Mouse (Mus musculus): Measurements from ENCODE around the gene Akr1e1. TPM values are rescaled to one million over a fixed set of nuclear protein-coding genes. Genes with fewer than 3 reads are reported as not detected.
"Not testable (repeated sequence)": the region's sequence is repeated elsewhere in the genome, so short reads cannot be mapped to it uniquely, and the experiment has no call there.

Akr1e1 gene
- polyA plus RNA-seq, 2 experiments = 33.3 to 34.3 TPM

GRCm38 (mm10) chr13:4610902-4611301, 1.9 kb upstream of the Akr1e1 start:
- H3K4me2 ChIP-seq (replicated peaks; ENCODE audit: low read depth, low read length, severe bottlenecking) = no peak overlapping the region
- H3K4me3 ChIP-seq (replicated peaks; ENCODE audit: low read length) = no peak overlapping the region
- ATAC-seq (ENCODE audit: low FRiP score, low read depth) (no peak), DNase-seq (ENCODE audit: low spot score) (peak; percentile 40)
- no peaks in the 10 kb centered on the region for H3K27me3 ChIP-seq (ENCODE audit: control insufficient read depth, insufficient read depth, low read length)
- TF ChIP-seq POLR2A (IDR thresholded peaks at IDR 0.05; ENCODE audit: borderline replicate concordance, extremely low read depth, insufficient read depth, insufficient read length) = no peak
- H3K9me3 ChIP-seq (ENCODE audit: control insufficient read depth, low read length) = no peaks in the 10 kb centered on the region
- no peaks in the 10 kb centered on the region for H3K36me3 ChIP-seq (ENCODE audit: control insufficient read depth, insufficient read depth, low read length)
- H3K27ac ChIP-seq (replicated peaks; ENCODE audit: low read depth, low read length) = no peak overlapping the region
- no peaks in the 10 kb centered on the region for H3K4me1 ChIP-seq (ENCODE audit: control insufficient read depth, insufficient read depth, low read length)
- no peak overlapping the region for H3K9ac ChIP-seq (ENCODE audit: low read depth, low read length, severe bottlenecking)

DNA sequence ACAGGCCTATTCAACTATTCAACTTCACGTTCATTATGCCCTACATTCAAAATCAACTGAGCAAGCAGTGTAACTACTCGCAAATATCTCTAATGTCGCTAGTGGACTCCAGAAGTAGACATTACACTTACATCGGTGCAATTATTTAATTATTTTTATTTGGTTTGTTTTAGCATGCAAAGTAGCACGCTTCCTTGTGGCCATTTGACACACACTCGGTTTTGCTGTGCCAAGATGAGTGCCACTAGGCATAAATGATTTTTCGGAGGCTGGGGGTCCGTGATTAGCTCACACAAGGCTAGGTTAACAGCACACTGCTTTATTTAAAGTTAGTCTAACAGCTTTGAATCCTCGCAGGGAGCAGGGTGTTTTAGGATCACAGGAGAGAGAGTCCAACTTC, 444 bp downstream of the Akr1e1 start:
- peak overlapping the region; percentile 65 for H3K4me2 ChIP-seq (replicated peaks; ENCODE audit: low read depth, low read length, severe bottlenecking)
- no peaks in the 10 kb centered on the region for H3K4me1 ChIP-seq (ENCODE audit: control insufficient read depth, insufficient read depth, low read length)
- H3K9me3 ChIP-seq (ENCODE audit: control insufficient read depth, low read length) = no peaks in the 10 kb centered on the region
- H3K4me3 ChIP-seq (replicated peaks; ENCODE audit: low read length) = peak overlapping the region; percentile 56
- TF ChIP-seq POLR2A (IDR thresholded peaks at IDR 0.05; ENCODE audit: borderline replicate concordance, extremely low read depth, insufficient read depth, insufficient read length) = no peak
- 20% methylated on average over 9 of the region's 9 CpGs for WGBS
- H3K9ac ChIP-seq (ENCODE audit: low read depth, low read length, severe bottlenecking) = peak overlapping the region; percentile 69
- H3K27me3 ChIP-seq (ENCODE audit: control insufficient read depth, insufficient read depth, low read length) = no peaks in the 10 kb centered on the region
- no peak for DNase-seq (ENCODE audit: low spot score)
- no peak for ATAC-seq (ENCODE audit: low FRiP score, low read depth)
- H3K36me3 ChIP-seq (ENCODE audit: control insufficient read depth, insufficient read depth, low read length) = no peaks in the 10 kb centered on the region
- H3K27ac ChIP-seq (replicated peaks; ENCODE audit: low read depth, low read length) = peak overlapping the region; percentile 72

DNA sequence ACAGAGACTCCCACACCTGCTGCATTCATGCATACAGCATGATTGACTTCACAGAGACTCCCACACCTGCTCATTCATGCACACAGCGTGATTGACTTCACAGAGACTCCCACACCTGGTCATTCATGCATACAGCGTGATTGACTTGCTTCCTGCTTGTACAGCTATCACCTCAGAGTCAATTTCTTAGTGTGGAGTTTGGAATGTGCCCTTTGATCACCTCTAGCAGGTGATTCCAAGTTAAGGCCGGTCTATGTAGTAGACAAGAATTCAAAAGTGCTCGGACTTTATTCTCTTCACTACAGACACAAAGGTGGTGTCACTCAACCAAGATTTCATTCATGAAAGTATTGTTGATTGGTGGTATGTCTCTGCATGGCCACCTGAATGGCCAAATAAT, 2.2 kb downstream of the Akr1e1 start:
- no peaks in the 10 kb centered on the region for H3K27me3 ChIP-seq (ENCODE audit: control insufficient read depth, insufficient read depth, low read length)
- no peak overlapping the region for H3K4me3 ChIP-seq (replicated peaks; ENCODE audit: low read length)
- no peak for DNase-seq (ENCODE audit: low spot score)
- no peak for ATAC-seq (ENCODE audit: low FRiP score, low read depth)
- 89% methylated on average over 4 of the region's 4 CpGs for WGBS
- H3K27ac ChIP-seq (replicated peaks; ENCODE audit: low read depth, low read length) = no peak overlapping the region
- no peaks in the 10 kb centered on the region for H3K4me1 ChIP-seq (ENCODE audit: control insufficient read depth, insufficient read depth, low read length)
- no peak overlapping the region for H3K4me2 ChIP-seq (replicated peaks; ENCODE audit: low read depth, low read length, severe bottlenecking)
- no peaks in the 10 kb centered on the region for H3K36me3 ChIP-seq (ENCODE audit: control insufficient read depth, insufficient read depth, low read length)
- no peaks in the 10 kb centered on the region for H3K9me3 ChIP-seq (ENCODE audit: control insufficient read depth, low read length)
- no peak overlapping the region for H3K9ac ChIP-seq (ENCODE audit: low read depth, low read length, severe bottlenecking)
- no peak for TF ChIP-seq POLR2A (IDR thresholded peaks at IDR 0.05; ENCODE audit: borderline replicate concordance, extremely low read depth, insufficient read depth, insufficient read length)

- H3K4me1 ChIP-seq (ENCODE audit: control insufficient read depth, insufficient read depth, low read length); H3K9me3 ChIP-seq (ENCODE audit: control insufficient read depth, low read length); H3K9ac ChIP-seq (ENCODE audit: low read depth, low read length, severe bottlenecking); H3K27ac ChIP-seq (replicated peaks; ENCODE audit: low read depth, low read length); H3K36me3 ChIP-seq (ENCODE audit: control insufficient read depth, insufficient read depth, low read length); H3K4me3 ChIP-seq (replicated peaks; ENCODE audit: low read length); H3K27me3 ChIP-seq (ENCODE audit: control insufficient read depth, insufficient read depth, low read length); H3K4me2 ChIP-seq (replicated peaks; ENCODE audit: low read depth, low read length, severe bottlenecking); DNase-seq (ENCODE audit: low spot score); ATAC-seq (ENCODE audit: low FRiP score, low read depth): not testable (repeated sequence)
- whole genome bisulfite sequencing = 64% methylated on average over 3 of the region's 3 CpGs
Observed at GRCm38 (mm10) chr13:4603431-4603830, 5.5 kb downstream of the Akr1e1 start.

DNA sequence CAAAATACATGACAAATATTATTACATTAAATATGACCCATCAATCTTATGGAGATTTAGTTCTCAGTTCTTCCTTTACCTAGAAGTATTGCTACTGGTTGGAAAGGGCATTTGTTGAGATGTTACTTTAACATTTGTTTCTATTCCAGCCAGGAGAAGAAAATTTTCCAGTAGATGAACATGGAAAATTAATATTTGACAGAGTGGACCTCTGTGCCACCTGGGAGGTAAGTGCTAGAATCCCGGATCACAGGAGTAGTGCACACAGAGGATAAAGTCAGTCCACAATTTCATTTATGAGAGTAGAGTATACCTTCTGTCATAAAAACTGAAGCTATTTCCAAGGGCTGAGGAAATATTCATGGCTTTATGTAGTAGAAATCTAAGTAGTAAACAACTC, 32.1 kb downstream of the Akr1e1 start:
- Histone ChIP-seq H3K27ac (replicated peaks; ENCODE audit: low read depth, low read length) (no peak overlapping the region), H3K4me3 (replicated peaks; ENCODE audit: low read length) (no peak overlapping the region), H3K4me1 (ENCODE audit: control insufficient read depth, insufficient read depth, low read length) (no peaks in the 10 kb centered on the region), H3K27me3 (ENCODE audit: control insufficient read depth, insufficient read depth, low read length) (no peaks in the 10 kb centered on the region), H3K36me3 (ENCODE audit: control insufficient read depth, insufficient read depth, low read length) (no peaks in the 10 kb centered on the region), H3K9ac (ENCODE audit: low read depth, low read length, severe bottlenecking) (no peak overlapping the region), H3K4me2 (replicated peaks; ENCODE audit: low read depth, low read length, severe bottlenecking) (no peak overlapping the region), H3K9me3 (ENCODE audit: control insufficient read depth, low read length) (no peaks in the 10 kb centered on the region)
- no peak for TF ChIP-seq POLR2A (IDR thresholded peaks at IDR 0.05; ENCODE audit: borderline replicate concordance, extremely low read depth, insufficient read depth, insufficient read length)
- ATAC-seq (ENCODE audit: low FRiP score, low read depth) = no peak
- 81% methylated on average over 1 of the region's 1 CpGs for WGBS
- DNase-seq (ENCODE audit: low spot score) = no peak

DNA sequence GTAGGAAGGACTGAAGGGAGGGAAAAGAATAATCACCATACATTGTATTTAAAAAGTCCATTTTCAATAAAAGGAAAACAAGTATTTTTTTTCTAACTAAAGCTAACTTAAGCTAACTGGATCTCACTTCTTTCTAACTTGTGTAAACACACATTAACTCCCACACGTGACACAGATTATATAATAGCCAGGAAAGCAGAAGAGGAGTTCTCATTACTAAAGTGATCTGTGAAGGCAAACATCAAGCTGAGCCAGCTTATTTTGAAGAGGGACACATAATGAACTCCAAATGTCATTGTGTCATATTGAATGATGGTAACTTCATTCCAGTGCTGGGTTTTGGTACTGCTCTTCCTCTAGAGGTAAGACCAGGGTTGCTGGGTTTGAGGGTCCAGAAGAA, 35.1 kb downstream of the Akr1e1 start, which contains the start of gene Akr1c21:
Gene Akr1c21 (plus strand): TSS at position 205 of the 400 bp plus-strand sequence.
- no peak within 1 kb of the TSS for H3K9ac ChIP-seq (ENCODE audit: low read depth, low read length, severe bottlenecking)
- no peaks in the 10 kb centered on the region for H3K4me1 ChIP-seq (ENCODE audit: control insufficient read depth, insufficient read depth, low read length)
- H3K27me3 ChIP-seq (ENCODE audit: control insufficient read depth, insufficient read depth, low read length) = no peaks in the 10 kb centered on the region
- DNase-seq (ENCODE audit: low spot score) (no peak), ATAC-seq (ENCODE audit: low FRiP score, low read depth) (no peak)
- no peak within 1 kb of the TSS for H3K4me2 ChIP-seq (replicated peaks; ENCODE audit: low read depth, low read length, severe bottlenecking)
- no peaks in the 10 kb centered on the region for H3K36me3 ChIP-seq (ENCODE audit: control insufficient read depth, insufficient read depth, low read length)
- no peaks in the 10 kb centered on the region for H3K9me3 ChIP-seq (ENCODE audit: control insufficient read depth, low read length)
- no peak within 1 kb of the TSS for H3K4me3 ChIP-seq (replicated peaks; ENCODE audit: low read length)
- WGBS = 68% methylated on average over 1 of the region's 1 CpGs
- H3K27ac ChIP-seq (replicated peaks; ENCODE audit: low read depth, low read length) = no peak within 1 kb of the TSS
- TF ChIP-seq POLR2A (IDR thresholded peaks at IDR 0.05; ENCODE audit: borderline replicate concordance, extremely low read depth, insufficient read depth, insufficient read length) = no peak

All from limb, embryonic 14.5 days (tissue).